Mouse (Mus musculus): ENCODE results near the gene Smr3a.

The Smr3a gene

DNA sequence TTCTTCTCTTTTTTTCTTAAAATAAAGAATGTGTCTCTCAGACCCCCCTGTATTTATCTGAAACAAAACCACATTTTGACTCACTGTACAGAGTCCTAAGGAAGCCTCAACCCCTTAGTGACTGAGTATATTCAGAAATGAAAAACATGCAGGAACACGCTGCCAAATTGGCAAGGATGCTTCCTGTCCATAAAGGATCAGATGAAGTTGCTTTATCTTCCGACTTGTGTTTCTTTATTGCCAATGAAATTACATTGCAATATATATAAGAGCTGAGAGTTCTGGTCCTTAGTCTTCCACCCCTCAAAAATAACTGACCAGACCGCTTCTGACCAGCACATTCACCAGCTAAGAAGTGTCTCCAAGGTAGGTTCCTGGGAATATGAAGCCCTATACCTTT lies at the start of gene Smr3a:
Smr3a (plus strand) TSS at position 301 of the 400 bp plus-strand sequence.
- no peak for DNase-seq

GRCm38 (mm10) chr5:87969201-87969600 lies 33.1 kb upstream of the Smr3a start, which contains the start of the genes 2310003L06Rik and Gm28434:
TSS of gene 2310003L06Rik (plus strand) at chr5:87969459.
TSS of gene Gm28434 (plus strand) at chr5:87969517.
- DNase-seq, result no peak

GRCm38 (mm10) chr5:87979139-87979538 lies 23.2 kb upstream of the Smr3a start, which contains the start of gene Cabs1:
TSS of gene Cabs1 (plus strand) at chr5:87979439.
- DNase-seq, result no peak

GRCm38 (mm10) chr5:87982468-87983214 lies 19.7 kb upstream of the Smr3a start:
- DNase-seq, result no peak

- DNase-seq, result no peak
Measured at GRCm38 (mm10) chr5:88005241-88005640, 2.9 kb downstream of the Smr3a start.

Data from kidney, postnatal 36 days (tissue).